ENCODE assay signal across 8 mouse cellular contexts in the genomic region with DNA sequence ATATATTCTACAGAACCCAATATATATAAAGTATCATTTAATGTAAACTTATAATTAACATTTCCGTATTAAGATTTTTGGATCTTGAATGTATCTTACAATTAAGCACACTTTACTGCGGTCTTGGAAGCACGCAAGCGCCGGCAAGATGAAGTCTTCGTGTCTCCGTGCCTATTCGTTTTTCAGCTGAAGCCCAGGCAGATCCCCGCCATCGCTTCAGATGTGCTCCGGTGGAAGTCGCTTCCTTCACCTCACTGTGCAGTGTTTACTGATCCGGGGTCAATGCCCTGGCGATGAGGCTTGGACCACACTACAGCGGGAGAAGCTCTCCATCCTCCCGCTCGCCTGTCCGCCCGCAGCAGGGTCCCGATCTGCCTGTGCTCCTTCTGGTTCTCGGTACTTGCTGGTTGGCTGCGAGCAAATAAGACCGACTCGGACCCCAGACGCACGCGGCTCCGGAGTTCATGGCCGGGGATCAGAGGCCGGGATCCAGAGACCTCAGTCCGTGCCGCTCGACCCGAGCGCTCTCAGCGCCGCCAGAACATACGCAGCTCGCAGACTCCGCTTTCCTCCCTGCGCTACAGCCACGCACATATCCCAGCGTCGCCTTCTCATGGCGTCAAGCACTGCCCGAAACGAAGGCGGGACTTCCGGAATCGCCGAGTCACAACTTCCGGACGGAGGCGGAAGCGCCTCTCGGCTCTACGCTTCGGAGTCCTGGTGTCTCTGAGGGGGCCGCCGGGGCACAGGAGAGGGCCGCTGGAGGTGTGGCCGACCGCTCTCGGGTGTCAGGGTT. TPM values are rescaled to one million over a fixed set of nuclear protein-coding genes. Genes with fewer than 3 reads are reported as not detected.
DNase-seq lines count a peak whose midpoint lies in the region; ATAC-seq lines count a peak whose summit lies in the region.

A gene (plus strand): TSS at position 707 of the 796 bp plus-strand sequence.

- ATAC-seq in hindbrain, embryonic 12.5 days (ENCODE audit: low FRiP score): peak; percentile 91

- H3K36me3 ChIP-seq in hindbrain, embryonic 12.5 days: no peaks in the 10 kb centered on the region

- under 1% methylated on average over 64 of the region's 64 CpGs for WGBS in hindbrain, embryonic 12.5 days

- DNase-seq in Muller cell, postnatal 12 days (ENCODE audit: inconsistent ontology term): peak; percentile 88
- peak; percentile 94 for DNase-seq in cerebellum, adult 9-11 months
- peak; percentile 82 to 91 for DNase-seq in frontal cortex, postnatal 10 days (ENCODE audit: low spot score in 2 of 2)
- peak; percentile 90 to 95 for DNase-seq in layer of hippocampus, postnatal 14 days (ENCODE audit: low spot score in 2 of 2)
- peak; percentile 95 for DNase-seq in lung, postnatal 14 days
- peak; percentile 87 for DNase-seq in retina, adult 2 months (ENCODE audit: low read depth, low spot score)
- DNase-seq in thymus, postnatal 36 days: peak; percentile 90 to 91

- H3K4me3 ChIP-seq in hindbrain, embryonic 12.5 days: peak within 1 kb of the TSS; percentile 85

- peak within 1 kb of the TSS; percentile 90 for H3K27ac ChIP-seq in hindbrain, embryonic 12.5 days

- H3K4me1 ChIP-seq in hindbrain, embryonic 12.5 days: peaks cover 26% of the 10 kb centered on the region

- peak within 1 kb of the TSS; percentile 92 for H3K9ac ChIP-seq in hindbrain, embryonic 12.5 days

- peak within 1 kb of the TSS; percentile 98 for H3K4me2 ChIP-seq in hindbrain, embryonic 12.5 days (replicated peaks)

- H3K27me3 ChIP-seq in hindbrain, embryonic 12.5 days: no peaks in the 10 kb centered on the region

- no peaks in the 10 kb centered on the region for H3K9me3 ChIP-seq in hindbrain, embryonic 12.5 days (replicated peaks)

RNA-seq across cellular contexts. Expression of the gene that starts here (rescaled TPM):
- 13.8 and 14.1 TPM in 2 replicates for polyA plus RNA-seq in hindbrain, embryonic 12.5 days (2016; fragmentation: Nextera tagmentation; extraction: Ambion mirVana)
- total RNA-seq in layer of hippocampus, postnatal 14 days (2021): 10 to 100 TPM; 29.8 to 30.1 TPM

Comparison
In these comparisons a context has a peak if more than half of its experiments do, and no peak if none do; other contexts are left out.
1. Peak in every context shown above with its lines: DNase-seq, ATAC-seq, H3K4me3 ChIP-seq and H3K27ac ChIP-seq.